Mouse (Mus musculus): Measurements from ENCODE around the gene Dclk3.

- TF ChIP-seq CTCF (IDR thresholded peaks at IDR 0.05; ENCODE audit: borderline replicate concordance, insufficient read depth, low read depth, low read length): peak; percentile 52; the same call in 1 of the 2 replicates
- TF ChIP-seq POLR2A (IDR thresholded peaks at IDR 0.05; ENCODE audit: borderline replicate concordance, insufficient read depth, low read length): no peak
Measured at GRCm38 (mm10) chr9:111478853-111479490, 40.1 kb downstream of the Dclk3 start.
